Mouse (Mus musculus) natural killer cell, adult 2 months (primary cell): ENCODE results near the gene Yjefn3.
A peak's percentile ranks its signal among the peaks of the same experiment; 100 is the strongest.

Source experiments
- DNase-seq, 2 experiments: peaks; one replicate each; pipeline ENCODE4 v3.0.0; 2022; ENCODE audit warnings: low spot score in 2 of 2

Gene Yjefn3

DNA sequence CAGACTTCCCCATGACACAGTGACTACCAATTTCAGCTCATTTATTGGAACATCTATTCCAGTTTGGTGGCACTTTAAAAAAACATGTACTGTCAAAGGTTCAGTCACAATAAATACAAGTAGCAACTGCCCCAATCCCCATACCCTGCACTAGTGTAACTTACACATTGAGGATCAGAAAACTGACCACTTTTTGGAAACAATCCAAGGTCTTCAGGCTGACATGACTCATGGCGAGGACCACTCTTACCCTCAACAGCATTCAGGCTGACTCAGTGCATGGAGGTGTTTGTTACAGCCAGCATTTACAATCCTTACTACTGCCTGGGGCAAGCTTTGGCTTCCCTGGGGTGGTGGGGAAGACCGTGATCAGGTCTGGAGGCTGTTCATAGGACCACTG lies 4.6 kb upstream of the Yjefn3 start:
- no peak for DNase-seq

DNA sequence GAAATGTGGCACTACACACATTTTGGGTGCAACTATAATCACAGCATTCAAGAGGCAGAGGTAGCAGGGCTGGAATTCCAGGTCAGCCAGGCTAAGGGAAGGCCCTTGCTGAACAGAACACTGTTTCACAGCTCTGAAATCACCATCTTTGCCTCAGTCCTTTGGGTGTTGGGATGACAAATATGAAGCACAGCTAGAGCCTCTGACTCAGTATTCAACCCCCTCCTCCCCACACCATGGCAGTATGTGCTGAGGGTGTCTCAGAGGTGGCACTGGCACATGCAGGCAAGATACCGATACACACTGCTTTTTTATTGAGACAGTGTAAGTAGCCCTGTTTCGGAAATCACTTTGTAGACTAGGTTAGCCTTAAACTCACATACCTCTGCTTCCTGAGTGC lies 3.7 kb upstream of the Yjefn3 start:
- no peak for DNase-seq

DNA sequence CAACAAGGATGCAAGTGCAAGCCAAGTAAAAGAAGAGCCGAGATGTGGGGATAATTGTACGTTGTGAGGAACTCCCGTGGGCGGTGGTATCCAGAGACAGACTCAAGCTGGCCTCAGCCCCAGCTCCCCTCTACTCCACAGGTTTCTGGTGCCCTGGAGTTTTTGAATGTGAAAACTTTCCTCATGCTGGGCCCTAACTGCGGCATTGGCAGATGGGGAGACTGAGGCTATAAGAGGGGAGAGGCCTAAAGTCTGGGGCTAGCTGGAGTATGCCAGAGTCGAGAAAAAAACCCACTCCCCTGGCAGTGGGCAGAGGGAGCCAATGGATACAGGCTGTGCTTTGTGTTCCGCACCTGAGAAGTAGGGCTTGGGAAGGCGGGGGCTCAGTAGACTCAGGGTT lies 1.6 kb upstream of the Yjefn3 start:
- no peak for DNase-seq

DNA sequence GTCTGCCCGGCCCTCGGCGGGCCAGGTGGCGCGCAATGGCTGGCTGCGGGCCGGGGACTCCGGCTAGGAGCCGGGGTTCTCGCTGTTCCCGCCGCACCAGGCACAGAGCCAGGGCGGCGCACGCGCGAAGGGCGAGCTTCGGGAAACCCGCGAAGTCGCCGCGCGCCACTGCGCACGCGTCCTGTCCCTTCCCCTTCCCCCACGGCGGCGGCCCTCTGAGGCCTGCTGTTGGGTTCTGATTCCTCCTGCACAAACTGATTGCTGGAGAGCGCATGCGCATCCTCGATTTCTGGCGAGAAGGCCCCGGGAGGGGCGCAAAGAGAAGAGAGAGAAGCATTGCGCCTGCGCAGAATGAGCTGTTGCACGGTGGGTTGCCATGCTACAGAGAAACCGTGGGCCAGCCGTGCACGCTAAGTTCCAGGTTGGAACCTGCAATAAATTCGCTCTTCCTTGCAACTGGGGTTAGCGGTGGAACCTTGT lies 591 bp upstream of the Yjefn3 start:
- peak; percentile 86 to 93 for DNase-seq

DNA sequence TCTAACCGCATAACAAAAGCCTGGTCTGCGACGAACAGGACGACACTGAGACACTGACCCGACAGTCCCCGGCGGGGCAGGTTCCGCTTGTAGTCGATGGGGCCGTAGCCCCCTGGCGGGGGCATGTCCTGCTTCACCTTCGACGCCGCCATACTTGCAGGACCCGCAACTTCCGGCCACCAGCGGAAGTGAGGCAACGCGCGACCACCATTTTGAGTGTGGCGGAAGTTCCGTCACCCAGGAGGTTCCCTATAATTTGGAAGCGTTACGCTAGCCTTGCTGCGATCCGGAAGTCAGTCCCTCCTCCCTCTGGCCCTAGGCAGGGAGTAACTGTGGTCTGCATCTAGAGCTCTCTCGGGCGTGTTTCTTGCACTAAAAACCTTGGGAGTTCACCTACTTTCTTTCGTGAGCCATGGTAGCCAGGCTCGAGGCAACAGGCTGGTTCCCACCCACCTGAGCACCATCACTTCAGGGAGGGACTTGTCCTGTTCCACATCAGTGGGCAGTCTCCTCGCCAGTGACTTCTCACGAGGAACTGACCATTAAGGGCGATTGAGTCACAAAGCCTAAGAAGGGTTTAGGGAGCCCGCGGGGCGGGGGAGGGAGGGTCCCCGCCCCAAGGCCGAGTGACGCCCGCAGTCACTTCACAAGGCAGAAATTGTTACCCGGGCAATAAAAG lies 889 bp downstream of the Yjefn3 start:
- peak; percentile 96 for DNase-seq

GRCm38 (mm10) chr8:69900895-69901451 lies 1.5 kb downstream of the Yjefn3 start:
- no peak for DNase-seq

DNA sequence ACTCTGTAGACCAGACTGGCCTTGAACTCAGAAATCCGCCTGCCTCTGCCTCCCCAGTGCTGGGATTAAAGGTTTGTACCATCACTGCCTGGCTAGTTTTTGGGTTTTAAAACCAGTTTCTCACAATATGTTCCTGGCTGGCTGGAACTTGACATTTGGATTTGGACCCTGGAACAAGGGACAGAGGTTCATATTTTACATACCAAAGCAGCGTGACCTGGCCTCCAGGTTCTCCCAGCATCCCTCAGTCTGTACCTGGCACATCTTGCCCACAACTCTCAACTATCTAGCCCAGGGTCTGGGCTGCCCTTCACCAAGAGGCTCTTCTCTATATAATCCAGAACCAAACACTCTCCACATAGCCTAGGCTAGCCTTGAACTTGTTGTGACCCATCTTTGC lies 2.6 kb downstream of the Yjefn3 start:
- DNase-seq: no peak

DNA sequence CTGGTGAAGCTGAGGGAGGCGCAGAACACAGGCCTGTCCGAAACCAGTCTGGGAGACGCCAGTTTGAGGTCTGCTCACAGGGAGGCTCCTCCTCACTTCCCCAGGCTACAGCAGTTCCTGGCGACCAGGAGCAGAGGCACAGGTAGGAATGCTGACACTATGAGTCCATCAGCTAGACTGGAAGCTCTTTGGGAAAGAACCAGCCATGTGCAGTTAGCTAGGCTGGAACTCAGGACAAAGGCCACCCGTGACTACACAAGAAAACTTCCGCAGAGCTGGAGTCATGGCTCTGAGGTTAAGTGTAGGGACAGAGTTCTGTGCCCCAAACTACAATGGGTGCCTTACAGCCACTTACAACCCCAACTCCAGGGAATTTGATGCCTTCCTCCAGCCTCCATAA lies 4.7 kb downstream of the Yjefn3 start:
- DNase-seq: no peak

DNA sequence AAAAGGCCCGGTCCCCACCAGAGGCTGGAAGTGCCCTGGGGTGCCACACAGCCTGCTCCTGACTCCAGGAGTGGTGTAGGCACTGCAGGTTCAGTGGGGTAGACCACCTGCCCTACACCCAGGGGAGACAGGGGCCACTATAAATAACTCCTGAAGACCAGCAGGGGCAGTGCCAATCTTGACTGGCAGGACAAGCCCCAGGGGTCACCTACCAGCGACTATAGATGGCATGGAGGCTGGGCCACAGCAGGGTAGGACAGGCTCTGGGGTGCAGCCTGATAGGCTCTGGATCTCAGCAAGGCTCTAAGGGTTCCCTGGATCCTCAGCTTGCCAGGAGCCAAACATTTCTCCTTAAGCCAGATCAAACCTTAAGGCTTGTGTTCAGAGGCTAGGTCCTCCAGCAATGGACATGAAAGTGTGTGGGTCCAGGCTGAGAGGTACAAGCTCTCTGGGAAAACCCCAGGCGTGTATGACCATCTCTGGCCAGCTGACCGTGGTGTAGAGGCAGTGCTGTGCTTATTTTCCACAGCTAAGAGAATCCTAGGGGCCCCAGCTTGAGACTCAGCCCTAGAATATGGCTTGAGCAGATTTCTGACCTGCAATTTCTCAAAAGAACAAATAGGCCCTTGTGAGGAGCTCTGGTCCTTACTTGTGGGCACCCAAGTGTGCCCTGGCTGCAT lies 6.6 kb downstream of the Yjefn3 start:
- DNase-seq: no peak

DNA sequence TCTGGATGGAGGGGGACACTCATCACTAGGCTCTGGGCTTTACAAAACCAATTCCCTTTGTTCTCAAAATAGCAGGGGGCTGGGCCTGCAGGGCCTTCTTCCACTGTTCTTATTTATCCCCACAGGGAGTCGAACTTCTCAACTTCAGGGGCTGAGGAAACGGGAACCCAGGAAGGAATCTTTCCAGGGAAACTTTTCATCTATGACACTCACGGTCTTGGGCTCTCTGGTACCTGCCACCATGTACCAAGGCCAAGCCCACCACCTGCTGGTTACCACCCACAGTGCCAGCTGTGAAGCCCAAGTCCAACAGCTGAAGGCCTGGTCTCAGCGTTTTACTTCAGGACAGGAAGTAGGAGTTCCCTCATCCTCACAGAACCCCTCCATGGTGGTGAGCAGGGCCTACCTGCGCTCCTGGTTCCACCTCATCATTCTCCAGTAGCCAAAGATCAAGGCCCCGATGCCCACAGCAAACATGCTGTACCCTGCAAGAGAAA lies 7.6 kb downstream of the Yjefn3 start:
- DNase-seq: no peak

DNA sequence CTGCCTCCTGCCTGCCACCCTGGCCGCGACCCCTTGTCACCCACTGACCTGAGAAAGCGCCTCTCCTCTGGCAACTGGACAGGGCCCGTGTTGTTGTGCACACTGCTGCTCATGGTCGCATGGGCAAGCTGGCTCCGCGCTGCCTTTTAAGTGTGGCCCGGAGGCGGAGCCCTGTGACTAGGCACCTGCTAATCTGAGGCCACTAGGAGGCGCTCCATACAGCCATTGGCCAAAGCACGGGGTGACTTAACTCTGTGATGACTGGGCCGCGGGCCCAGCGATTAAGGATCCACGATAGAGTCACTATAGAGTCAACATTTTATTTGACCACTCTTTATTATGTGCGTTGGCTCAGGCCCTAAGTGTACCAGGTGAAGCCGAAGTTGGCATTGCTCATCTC lies 8.6 kb downstream of the Yjefn3 start:
- peak; percentile 38 to 62 for DNase-seq

DNA sequence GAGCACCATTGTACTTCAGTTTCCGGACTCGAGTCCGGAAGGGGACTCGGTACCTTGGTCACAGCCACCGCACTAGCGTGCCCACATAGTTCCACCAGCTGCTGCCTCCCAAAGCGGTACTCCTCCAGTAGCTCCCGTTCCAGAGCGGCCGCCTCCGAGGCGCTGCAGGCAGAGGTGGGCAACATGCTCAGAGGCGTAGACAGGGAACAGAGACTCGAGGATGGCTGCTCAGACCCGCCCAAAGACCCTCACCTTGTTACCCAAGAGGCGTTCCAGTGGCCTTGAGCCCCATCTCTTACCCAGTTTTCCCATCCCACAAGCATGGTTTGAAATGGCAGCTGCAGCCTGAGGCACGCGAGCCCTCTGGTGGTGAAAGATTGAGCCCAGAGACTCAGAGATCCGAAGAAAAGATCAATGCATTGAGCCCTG lies 11.7 kb downstream of the Yjefn3 start:
- no peak for DNase-seq

DNA sequence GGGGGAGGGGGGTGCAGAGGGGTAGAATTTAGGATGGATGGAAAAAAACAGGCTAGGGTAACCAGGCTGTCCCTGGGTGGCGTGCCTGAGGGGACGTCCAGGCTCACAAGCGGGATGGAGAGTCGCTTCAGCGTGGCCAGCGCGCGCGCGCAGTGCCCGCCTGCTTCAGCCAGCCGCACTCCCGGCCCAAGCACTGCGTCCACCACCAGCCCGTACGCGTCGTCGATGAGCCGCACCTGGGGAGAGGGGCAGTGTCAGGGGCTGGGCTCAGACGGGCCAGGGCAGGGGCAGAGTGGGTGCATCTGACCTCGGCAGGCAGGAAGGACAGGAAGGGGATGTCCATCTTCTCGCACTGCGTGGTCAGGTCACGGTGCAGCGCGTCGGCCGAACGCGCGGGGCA lies 13.6 kb downstream of the Yjefn3 start:
- DNase-seq: no peak

- no peak for DNase-seq
These were observed 14.2 kb downstream of the Yjefn3 start for GRCm38 (mm10) chr8:69888244-69888866.

GRCm38 (mm10) chr8:69887289-69888243 lies 14.9 kb downstream of the Yjefn3 start, which contains the start of gene Cilp2:
Cilp2 (minus strand) TSS chr8:69887687.
- peak; percentile 45 to 49 for DNase-seq

GRCm38 (mm10) chr8:69884141-69884540 lies 18.4 kb downstream of the Yjefn3 start:
- DNase-seq: no peak

GRCm38 (mm10) chr8:69882833-69883600 lies 19.5 kb downstream of the Yjefn3 start:
- DNase-seq: no peak

GRCm38 (mm10) chr8:69882021-69882756 lies 20.3 kb downstream of the Yjefn3 start:
- DNase-seq: peak in 1 of 2 experiments; percentile 32

DNA sequence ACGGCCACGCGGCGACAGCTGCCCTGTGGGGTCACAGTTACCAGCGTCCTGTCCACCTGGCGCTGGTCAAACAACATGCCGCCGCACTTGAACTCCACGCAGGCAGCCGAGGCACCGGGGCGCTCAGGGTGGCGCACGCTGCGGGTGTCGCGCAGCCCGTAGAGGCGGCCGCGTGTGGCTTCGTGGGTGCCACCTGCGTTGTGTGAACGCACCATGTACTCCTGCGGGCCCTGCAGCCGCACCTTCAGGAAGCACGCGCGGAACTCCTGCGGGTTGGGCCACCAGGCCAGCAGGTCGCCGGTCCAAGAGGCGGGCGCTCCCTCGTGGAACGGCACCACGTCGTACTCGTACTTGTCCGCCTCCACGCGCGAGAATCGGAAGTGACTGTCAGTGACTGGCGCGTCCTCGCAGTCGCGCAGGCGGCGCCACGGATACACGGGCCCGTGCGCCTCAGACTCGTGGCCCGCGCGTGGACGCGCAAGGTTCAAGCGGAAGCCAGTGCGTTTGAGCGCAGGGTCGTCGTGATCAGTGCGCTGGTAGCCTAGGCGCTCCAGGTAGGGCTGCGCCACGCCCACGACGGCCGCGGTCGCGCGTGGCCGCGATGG lies 21.1 kb downstream of the Yjefn3 start:
- no peak for DNase-seq
